Mouse (Mus musculus): ENCODE results near the gene Jmjd8.

GRCm38 (mm10) chr17:25810890-25811289, 17.8 kb upstream of the Jmjd8 start:
- TF ChIP-seq CTCF (IDR thresholded peaks at IDR 0.05; ENCODE audit: low read depth) (no peak), EP300 (IDR thresholded peaks at IDR 0.05; ENCODE audit: low read depth) (no peak)

All from heart, postnatal 0 days (tissue).